Mouse (Mus musculus) liver (tissue): ENCODE measurements at regions not wholly inside any gene's neighbourhood (a gene's known extent, or its start where the extent isn't known, plus 50 kb on each side); places are given as distances from the start of the nearest gene placed in this dataset.

Source experiments
- DNase-seq: peaks from one replicate; pipeline ENCODE4 v3.0.0-alpha.2; 2020; ENCODE audit warnings: mixed read lengths

DNA sequence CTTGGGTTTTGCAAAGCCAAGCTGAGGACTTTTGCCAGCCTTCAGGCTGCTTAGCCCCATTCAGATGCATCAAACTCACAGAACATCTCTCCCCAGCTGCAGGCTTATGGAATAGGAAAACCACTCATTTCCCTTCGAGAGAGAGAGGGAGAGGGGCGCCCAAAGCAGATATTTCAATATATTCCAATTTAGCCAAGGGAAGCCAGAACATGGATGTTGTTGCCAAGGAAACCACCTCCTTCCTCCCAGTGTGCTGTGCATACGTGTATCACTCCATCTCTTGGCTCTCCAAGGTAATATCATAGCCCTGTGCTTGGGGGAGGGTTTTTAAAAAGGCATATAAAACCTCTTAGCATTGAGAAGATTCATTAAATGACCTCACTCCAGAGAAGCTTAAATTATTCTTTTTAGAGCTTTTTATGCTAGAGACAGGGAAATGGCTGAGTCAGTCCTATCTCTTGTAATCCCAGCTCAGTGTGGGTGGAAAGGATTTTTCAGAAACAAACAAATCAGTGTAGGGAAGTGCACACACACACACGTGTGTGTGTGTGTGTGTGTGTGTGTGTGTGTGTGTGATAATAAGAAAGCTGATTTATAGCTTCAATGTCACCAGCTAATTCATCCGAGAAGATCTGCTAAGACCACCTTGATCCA, 245.1 kb downstream of the Rps24 start:
- no peak for DNase-seq

DNA sequence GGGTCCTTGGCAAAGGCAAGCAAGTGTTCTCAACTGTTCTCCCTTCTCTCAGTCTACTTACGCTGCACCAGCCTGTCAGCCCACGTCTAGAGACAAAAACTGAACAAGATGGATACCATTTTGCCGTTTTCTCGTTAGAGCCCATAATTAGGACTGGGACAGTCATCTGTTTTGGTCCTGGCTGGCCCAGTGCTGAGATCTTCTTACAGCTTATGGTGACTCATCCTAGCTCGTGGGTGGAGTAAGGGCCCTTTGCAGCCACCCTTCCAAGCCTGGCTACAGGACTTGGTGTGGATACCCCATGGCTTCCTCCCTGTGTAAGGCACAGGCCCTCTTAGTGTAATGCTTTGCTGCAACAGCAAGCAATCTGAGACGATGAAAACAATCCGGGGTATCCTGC, 246.4 kb downstream of the Rps24 start:
- DNase-seq, result no peak

DNA sequence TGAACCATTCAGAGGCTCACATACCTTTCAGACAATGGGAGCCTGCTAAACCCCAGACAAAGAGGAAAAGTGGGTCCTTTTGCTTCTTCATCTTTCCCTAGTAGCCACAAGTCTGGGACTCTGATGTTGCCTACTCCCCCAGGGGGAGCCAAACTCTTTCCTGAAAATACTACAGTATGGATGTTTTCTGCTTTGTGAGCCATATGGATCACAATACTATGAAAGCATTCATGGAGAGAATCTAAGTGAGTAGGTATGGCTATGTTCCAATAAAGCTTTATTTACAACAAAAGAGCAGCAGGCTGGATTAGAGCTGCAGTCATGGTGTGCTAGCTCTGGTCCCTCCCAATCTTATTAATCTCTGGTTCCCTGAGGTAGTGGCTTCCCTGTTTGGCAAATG, 251.9 kb downstream of the Rps24 start:
- no peak for DNase-seq

DNA sequence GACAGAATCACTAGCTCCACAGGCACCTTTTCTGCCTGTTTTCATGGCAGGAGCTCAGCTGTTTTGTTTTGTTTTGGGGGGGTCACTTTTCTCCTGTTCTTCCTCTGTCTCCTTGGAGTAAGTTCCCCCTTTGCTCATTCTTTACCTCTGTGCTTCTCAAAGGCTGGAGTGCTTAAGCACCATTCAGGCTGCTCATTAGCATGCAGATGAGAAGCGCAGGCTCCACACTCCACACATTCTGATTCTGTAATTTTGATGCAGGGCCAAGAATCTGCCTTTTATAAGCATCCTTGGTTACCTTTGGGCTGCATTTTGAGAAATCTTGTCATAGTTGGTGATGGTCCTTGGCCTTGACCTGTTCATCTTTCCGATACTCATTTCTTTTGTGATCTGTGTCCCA, 257.5 kb downstream of the Rps24 start:
- no peak for DNase-seq

DNA sequence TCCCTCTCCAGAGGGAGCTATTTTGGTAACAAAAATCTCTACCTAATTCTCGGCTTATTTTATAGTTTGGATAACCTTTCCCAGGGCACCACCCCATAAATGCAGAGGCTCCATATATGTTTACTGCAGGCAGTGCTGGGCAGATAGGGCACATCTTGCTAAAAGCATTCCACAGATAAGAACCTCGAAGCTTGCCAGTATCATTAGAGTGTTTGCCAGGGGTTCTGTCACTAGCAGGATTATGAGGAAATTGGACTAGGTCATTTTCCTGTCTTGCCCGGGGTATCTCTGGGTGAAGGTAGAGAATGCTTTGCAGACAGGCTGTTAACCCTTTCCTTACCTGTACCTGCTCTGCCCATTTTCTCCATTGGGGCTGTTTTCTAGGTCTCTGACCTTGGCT, 258.8 kb downstream of the Rps24 start:
- DNase-seq, result no peak

DNA sequence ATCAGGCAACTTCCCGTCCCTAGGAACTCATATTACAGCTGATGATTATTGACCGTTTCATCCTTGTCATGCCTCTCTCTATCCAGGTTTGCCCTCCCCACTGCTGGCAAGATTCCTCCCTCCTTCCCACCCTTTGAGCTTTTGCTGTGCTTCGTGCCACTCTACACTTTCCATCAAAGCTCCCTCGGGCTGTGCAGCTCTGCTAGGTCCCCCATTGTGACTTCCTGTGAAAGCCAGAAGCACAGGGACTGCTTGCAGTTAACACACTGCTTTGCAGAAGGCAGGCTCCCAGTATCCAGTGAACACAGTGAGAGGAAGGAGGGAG, 260.5 kb downstream of the Rps24 start:
- peak; percentile 13 for DNase-seq

DNA sequence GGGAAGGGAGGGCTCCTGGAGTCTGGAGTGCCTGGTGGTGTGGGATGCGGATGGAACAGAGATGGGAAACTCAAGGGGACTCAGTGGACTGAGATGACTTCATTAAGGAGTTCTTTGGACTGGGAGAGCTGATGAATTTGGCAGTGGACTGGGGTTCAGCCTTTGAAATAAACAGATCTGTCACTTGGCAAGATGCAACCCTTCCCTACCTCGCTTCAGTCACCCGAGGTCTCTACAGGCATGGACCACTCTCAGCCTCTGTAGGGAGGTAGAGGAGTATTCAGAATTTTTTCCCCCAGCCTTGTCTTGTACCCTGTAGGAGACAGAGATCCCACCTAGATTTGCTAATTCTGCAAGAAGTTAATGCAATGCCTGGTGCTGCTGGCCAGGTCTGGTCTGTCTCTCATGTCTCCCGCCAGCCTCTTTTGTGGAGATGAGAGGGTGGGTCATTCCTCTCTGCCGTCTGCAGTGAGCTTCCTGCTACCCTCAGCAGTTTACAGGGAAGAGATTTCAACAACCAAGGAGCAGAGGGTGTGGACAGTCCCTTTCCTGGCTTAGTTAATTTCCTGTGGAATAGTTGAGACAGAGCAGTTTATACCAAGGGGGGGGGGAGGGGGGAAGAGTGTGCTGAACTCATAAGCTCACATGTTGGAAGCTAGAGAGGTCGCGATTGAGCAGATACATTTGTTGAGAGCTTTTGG, 261.0 kb downstream of the Rps24 start:
- DNase-seq, result peak; percentile 8

DNA sequence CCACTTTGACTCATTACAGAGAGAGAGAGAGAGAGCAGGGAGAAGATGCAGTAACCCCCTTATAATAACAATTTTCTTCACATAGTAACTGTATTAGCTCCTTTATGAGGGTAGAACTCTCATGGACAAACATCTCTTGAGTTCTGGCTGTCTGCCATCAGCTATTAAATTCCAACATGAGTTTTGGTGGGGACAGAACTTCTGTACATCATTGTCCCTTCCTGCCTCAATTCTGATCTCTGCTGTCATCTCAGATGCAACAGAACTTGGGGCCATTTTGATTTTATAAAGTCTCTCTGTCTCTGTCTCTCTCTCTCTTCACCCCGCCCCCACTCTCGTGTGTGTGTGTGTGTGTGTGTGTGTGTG, 261.6 kb downstream of the Rps24 start:
- DNase-seq, result no peak

DNA sequence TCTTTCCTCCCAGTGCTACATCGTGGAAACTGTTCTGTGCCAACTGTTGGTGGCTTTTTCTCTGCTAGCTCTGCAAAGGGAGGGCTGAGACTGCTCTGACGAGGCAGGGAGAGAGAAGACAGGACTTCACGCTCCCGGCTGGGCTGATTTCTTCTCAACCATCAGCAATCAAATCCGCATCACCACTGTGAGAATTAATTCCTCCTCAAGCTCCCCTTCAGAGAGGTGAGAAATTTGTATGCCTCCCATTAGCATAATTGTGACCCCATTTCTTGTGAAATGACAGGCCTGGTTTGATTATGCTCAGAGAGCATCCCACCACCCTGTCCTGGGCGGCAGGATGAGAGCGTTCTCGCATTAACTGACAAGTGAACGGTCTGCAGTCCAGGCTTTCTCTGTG, 262.4 kb downstream of the Rps24 start:
- no peak for DNase-seq

DNA sequence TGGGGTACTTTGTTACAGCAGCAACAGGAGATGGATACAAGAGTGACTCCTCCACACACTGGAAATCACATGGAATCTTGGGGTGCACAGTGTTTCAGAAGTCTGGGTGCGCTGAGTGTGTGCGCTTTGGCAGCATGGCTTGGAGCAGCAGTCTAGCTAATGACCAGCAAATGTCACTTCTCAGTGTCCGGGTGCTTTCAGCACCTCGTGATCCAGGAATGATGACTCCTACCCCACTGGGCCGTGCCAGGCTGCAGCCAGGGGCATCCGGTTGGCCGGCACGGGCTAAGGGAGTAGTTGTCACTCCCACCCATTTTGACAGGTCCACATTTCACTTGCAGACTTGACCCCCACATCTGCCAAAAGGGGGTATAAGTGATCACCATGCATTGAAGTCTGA, 264.3 kb downstream of the Rps24 start:
- no peak for DNase-seq

DNA sequence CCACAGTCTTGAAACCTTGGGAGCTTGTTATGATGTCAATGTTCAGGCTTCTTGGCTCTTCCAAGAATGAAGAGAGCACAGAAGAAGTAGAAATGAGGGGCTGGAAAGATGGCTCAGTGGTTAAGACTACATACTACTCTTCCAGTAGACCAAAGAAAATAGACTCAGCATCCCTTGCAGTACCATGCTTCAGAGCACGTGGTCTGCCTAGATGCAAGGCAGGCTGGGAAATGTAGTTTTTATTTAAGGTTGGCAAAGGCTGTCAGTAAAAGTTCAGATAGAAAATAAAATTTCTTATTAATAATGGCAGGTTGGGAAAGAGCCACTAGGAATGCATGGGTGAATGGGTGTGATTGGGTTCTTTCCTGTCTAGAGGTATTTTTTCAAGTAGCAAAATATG, 267.8 kb downstream of the Rps24 start:
- no peak for DNase-seq

DNA sequence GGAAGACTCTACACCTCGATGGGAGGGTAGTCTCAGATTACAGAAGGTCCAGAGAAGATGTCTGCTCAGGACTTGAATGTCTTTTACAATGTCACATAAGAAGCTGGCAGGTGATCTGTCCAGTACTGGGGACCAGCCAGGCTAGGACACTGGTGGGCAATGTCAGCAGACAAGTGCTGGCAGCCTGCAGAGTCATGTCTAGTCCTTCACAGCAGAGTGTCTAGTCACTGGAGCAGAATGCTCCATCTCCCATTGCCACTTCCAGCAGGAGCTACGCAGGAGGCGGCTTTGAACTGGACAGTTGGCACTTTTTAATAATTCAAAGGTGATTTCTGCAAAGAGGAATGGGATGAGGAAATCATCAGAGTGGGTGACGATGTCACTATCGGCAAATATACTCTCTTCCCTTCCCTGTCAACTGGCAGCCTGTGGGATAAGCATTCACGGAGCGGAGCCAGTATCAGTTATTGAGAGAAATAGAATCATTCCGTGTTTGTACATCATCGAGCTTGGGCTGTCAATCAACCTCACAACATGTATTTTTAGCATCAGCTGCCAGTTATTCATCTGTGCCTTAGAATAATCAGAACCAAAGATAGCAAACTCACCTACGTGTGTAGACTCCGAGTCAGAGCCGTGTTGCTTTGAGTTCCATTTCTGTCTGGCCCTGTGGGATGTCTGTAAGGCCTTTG, 268.6 kb downstream of the Rps24 start:
- no peak for DNase-seq

DNA sequence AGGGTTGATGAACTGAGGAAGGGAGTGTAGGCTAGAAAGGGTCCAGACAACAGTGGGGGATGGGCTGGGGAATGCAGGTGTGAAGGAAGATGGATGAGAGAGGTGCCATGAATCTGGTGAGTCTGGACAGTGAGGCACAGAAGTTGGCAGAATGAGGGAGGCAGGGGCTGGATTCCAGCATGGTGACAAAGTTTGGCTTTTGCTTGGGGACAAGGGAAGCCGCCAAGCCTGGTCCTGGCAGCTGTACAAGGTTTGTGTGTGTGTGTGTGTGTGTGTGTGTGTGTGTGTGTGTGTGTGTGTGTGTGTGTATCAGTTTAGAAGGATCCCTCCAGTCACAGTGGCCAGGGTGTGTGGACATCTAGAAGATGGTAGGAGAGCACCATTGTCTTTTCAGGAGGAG, 270.4 kb downstream of the Rps24 start:
- DNase-seq, result no peak

DNA sequence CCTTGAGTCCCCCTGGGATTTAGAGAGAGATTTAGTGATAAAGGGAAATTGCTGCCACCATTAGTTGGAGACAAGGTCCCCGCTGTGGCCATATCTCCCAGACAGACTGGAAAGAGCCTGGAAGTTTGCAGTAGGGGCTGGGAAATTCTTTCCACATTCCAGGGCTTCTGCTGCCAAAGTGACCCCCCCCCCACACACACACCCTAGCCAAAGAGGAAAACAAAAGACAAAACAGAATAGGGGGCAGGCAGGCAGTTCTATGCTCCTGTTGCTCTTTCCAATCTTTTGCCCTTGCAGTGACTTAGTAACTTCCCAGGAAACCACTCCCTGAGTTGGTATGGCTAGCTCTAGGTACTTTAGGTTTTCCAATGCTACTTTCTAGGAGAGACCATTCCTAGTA, 270.9 kb downstream of the Rps24 start:
- DNase-seq, result no peak

DNA sequence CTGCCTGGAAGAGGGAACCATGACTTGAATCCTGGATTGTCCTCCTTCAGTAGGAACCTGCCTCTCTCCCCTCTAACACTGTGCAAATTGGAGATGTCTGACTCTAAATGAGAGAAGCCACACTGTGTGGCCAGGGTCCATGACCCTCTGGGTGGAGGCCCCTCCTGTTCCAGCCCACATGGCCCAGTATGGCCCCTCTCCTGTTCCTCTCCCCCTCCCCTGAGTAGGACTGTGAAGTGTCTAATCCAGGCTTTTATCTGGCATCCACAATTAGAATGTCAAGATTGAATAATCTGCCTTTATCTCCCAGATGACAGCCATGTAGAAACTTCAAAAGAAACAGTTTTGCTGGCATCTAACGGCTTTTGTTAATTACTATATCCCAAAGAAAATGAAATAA, 274.0 kb downstream of the Rps24 start:
- no peak for DNase-seq

DNA sequence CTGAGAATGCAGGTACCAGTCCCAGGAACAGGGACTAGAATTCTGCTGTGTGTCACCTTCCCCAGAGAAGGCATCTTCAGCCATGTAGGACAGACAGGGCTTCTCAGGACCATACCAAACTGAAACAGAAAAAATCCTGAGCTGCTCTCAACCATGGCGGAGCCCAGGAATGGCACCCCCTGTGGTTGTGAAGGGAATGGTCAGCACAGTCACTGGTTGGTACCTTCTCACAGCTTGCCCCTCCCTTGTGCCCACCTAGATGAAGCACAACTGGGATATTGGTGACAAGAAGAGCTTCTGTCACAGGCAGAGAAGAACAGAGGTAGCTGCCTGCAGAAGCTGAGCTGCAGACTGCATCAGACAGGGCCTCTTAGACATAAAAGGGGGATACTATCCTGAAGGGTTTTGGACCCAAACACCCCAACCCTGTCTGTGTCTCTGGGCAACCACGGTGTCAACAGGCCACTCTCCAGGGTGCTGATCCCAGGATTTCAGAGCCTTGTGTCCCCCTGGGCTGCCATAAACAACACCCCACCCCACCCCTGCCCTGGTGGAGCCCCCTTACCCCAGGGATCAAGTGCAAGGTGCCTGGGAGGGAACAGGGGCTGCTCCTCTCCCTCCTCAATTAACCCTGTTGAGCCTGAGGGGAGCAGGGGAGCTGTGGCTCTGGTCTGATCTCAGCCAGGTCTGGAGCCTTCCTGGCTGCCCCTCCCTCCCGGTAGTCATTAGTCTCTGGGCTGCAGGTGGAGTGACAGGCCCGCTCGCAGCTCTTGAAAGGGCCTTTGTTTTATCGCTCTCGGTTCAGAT, 275.7 kb downstream of the Rps24 start:
- no peak for DNase-seq

DNA sequence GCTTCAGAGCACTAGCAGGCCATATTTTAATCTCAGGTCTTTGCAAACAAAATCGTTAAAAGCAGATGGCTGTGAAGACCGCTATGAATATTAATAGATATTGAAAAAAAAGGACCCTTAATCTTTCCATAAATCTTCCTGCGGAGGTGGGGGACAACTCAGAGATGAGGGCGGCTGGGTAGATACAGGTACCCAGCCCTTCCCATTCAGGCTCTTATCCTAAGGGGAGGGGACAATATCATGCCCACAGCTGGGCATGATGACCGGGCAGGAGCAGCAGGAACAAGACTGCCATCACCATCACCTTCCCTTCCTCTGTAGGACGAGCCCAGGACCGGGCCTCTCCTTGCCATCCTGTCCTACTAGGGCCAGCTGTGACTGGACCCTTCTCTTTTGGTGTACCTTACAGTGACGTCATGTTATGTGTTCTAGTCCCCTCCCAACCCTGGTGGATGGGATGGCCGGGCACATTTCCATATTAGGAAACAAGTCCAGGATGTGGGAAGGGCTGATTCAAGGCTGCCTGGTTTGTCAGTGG, 276.4 kb downstream of the Rps24 start:
- DNase-seq, result no peak

DNA sequence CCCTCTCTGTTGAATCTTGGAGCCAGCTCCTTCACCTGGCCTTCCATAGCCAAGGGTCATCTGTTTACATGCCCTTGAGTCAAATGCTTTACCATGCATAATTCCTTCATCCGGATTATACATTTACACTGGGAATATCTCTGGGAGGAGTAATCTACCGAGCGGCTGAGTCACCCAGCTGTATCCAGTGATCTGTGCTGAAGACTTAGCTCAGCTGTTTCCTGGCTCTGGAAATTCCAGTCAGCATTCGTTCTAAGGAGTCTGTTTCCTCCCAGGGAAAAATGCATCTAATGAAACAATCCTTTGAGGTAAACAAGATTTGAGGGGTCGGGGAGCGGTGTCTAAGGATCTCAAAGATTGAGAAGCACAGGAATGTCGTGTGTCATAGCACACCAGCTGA, 276.9 kb downstream of the Rps24 start:
- no peak for DNase-seq

DNA sequence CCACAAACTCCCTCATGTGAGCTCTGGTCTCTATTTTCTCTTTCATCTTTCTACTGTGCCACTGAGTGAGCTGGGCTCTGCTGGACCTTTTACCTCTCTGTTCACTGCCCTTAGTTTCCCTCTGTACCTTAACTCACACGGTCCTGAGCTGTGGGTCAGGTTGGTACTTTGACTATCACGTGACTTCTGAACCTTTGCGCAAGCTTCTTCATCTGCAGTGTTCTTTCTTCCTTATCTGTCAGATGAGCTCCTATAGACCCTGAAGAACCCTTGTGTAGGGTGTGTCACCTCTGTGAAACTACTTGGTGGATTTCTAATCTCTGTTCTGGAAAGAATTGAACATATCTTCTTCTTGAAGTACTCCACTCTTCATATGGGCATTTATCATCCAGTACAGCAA, 279.3 kb downstream of the Rps24 start:
- DNase-seq, result no peak

DNA sequence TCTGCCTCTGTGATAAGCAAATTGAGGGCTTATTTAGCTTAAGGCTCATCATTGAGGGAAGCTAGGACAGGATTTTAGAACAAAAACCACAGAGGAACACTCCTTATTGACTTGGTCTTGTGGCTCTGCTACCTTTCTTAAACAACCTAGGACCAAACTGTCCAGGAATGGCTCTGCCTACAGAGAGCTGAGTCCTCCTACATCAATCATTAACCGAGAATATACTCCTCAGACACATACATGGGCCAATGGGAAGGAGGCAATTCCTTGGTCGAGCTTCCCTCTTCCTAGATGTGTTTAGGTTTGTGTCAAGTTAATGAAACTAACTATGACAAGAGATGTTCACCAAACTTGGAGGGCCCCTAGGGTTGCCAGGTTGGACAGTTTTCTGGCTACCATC, 279.8 kb downstream of the Rps24 start:
- no peak for DNase-seq

DNA sequence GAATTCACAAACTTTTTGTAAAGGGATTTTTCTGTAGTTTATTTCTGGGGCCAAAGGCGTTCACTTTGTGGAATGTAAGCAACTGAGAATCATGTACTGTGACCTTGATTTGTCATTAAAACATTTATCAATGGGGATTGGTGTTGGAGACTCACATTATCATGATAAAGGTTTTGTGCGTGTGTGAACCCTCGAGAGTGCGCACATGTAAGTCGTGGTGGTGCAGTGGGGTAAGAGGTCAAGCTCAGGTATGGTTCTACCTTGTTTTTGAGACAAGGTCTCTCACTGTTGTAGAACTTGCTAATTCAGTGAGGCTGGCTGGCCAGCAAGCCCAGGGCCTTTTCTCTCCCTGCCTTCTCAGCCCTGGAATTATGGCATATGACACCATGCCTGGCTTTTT, 280.4 kb downstream of the Rps24 start:
- no peak for DNase-seq

DNA sequence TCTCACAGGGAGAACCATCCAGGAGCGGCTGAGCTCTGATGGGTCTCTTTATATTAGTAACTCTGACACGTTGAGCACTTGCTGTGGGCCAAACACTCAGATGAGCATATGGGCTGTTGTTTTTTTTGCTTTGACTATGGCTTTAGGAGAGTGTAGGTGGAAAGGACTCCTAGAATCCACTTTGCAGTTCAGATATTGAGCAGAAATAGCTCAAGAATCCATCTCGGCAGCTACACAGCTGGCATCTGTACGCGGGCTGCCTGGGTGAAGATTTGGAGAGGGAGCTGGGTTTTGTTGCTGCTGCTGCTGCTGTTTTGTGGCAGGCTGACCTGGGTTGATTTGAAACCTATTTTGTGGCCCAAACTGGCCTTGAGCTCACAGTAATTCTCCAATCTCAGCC, 281.0 kb downstream of the Rps24 start:
- DNase-seq, result no peak

DNA sequence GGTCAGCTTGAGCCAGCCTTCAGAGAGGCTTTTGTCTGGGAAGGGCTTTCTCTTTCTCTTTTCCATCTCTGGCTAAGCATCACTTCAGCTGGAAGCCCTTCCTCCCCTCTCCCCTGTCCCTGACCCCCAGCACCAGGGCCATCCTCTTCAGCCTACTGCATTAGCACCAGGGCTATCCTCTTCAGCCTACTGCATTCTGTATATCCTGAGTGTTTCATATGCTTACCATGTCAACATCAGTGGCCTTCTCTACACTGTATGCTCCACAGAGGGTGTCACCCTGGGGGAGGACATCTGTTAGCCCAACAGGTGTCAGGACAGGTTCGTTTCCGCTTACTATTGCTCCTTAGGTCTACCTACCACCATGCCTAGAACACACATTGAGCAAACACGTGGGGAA, 282.5 kb downstream of the Rps24 start:
- DNase-seq, result no peak
